Mouse (Mus musculus): ENCODE data around the gene Klrb1b. TPM values are rescaled to one million over a fixed set of nuclear protein-coding genes. Genes with fewer than 3 reads are reported as not detected.
A peak's percentile ranks its signal among the peaks of the same experiment; 100 is the strongest.

Klrb1b gene
- total RNA-seq, 1 experiment from 2014 or later = 1.5 TPM

GRCm38 (mm10) chr6:128765211-128765610, 60.9 kb downstream of the Klrb1b start:
- ATAC-seq (ENCODE audit: extremely low read depth, insufficient number of reproducible peaks, low FRiP score, poor library complexity, severe bottlenecking) = no peak

- ATAC-seq (ENCODE audit: extremely low read depth, insufficient number of reproducible peaks, low FRiP score, poor library complexity, severe bottlenecking) = no peak
These were observed 61.5 kb downstream of the Klrb1b start for GRCm38 (mm10) chr6:128764598-128764997.

- peak; percentile 71 for ATAC-seq (ENCODE audit: extremely low read depth, insufficient number of reproducible peaks, low FRiP score, poor library complexity, severe bottlenecking)
These were observed 62.2 kb downstream of the Klrb1b start for GRCm38 (mm10) chr6:128763736-128764523.

Other genes with a start within 250 kb of the Klrb1b start
- gene A2ml1, start 244.7 kb downstream of the Klrb1b start, total RNA-seq (2017) = not detected in 2 replicates
- 0.74 TPM in 1 of 2 replicates, not detected in the other for gene Klrb1a, start 202.8 kb downstream of the Klrb1b start, total RNA-seq (2017)
- gene Clec2h, start 163.9 kb downstream of the Klrb1b start, total RNA-seq (2017) = not detected in 2 replicates
- 0.61 and 0.93 TPM in 2 replicates for gene Klrb1, start 103.3 kb downstream of the Klrb1b start, total RNA-seq (2017)
- gene Klrb1c, start 37.1 kb downstream of the Klrb1b start, total RNA-seq (2017) = 2.4 and 3.2 TPM in 2 replicates
- 2.9 TPM in 1 of 2 replicates, not detected in the other for gene Gm44511, start within 50 bp of the Klrb1b start, total RNA-seq (2017)
- gene Clec2i, start 61.3 kb upstream of the Klrb1b start, total RNA-seq (2017) = 148 and 170 TPM in 2 replicates
- 20.4 and 25.3 TPM in 2 replicates for gene BC035044, start 64.8 kb upstream of the Klrb1b start, total RNA-seq (2017)
- 2.9 TPM in 1 of 2 replicates, not detected in the other for gene Clec2g, start 108.0 kb upstream of the Klrb1b start, total RNA-seq (2017)
- 0.86 and 1.2 TPM in 2 replicates for gene Klrb1f, start 219.6 kb upstream of the Klrb1b start, total RNA-seq (2017)

All from neutrophil, adult 5-6 weeks (primary cell).